Mouse (Mus musculus) E14TG2a.4 (cell line): ENCODE measurements at regions not wholly inside any gene's neighbourhood (a gene's known extent, or its start where the extent isn't known, plus 50 kb on each side); places are given as distances from the start of the nearest gene placed in this dataset.

Experiments
- CTCF ChIP-seq: conservative IDR thresholded peaks from 2 replicates; pipeline ENCODE4 v1.5.1; 2014; ENCODE audit warnings: low read length
- NANOG ChIP-seq: IDR thresholded peaks from 2 replicates; pipeline ENCODE4 v1.6.1; 2014; ENCODE audit warnings: borderline replicate concordance, low read length, mixed read lengths
- POU5F1 ChIP-seq: IDR thresholded peaks from 2 replicates; pipeline ENCODE4 v1.6.1; 2014; ENCODE audit warnings: low read length, borderline replicate concordance

DNA sequence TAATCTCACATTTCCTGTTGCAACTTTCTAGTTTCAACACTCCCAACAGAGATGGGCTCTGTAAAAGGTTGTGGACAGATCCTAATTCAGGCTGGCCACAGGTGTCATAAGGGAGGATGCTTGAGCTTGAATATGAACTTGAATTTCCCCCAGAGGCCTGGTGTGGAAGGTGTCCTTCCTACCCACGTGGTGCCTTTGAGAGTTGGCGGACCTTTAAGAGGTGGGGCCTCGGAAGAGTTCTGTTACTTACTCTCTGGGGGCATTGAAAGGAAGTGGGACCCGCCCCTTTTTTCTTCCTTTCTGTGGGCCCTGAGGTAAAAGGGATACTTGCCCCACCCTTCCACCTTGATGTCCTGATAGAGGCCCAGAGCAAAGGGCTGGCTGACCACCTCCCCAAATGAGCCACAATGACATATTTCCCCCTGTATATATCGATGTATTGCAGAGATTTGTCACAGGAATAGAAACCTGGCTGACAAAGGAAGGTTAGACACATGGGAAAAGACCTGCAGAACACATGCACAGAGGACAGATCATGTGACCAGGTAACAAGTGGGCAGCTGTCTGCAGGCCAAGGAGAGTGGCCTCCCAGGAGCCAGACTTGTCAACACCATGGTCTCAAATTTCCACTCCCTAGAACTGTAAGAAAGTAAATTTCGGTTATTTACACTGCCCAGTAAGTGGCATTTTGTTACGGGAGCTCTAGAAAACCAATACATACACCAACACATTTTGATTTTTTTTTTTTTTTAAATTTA, 84.2 kb upstream of the Klf13 start:
- TF ChIP-seq CTCF (no peak), NANOG (no peak), POU5F1 (no peak)
